Mouse (Mus musculus) spleen, adult 2 months (tissue): Measurements from ENCODE around the gene Hao2.

Source experiments
- CTCF ChIP-seq: fragments of 200-500 bp; IDR thresholded peaks from 2 replicates; pipeline ENCODE4 v1.5.1; 2011; ENCODE audit warnings: mild to moderate bottlenecking, inconsistent platforms; ENCODE audit not compliant: insufficient read depth, insufficient read length, insufficient replicate concordance; ENCODE audit errors: extremely low read depth
- POLR2A ChIP-seq: fragments of 200-500 bp; IDR thresholded peaks from 2 replicates; pipeline ENCODE4 v1.6.1; 2011; ENCODE audit warnings: low read depth, low read length, inconsistent platforms

DNA sequence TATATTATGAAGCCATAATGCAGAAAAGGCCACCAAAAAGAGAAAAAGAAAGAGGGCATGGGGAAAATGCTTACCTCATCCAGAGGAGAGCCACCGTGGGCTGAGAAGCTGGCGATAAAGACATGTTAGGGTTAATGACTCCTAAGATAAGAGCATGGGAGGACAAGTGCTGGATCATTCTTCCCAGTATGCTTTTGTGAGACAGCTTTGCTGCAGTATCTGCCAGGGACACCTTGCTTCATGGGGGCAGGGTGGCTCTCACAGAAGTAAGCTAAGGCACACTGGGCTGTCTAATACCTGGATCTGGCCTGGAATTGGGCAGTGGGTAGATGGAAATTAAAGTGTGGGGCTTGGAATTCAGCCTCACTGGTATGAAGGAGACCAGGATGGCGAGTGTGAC lies 37.9 kb downstream of the Hao2 start:
- TF ChIP-seq CTCF (no peak), POLR2A (no peak)
